Mouse (Mus musculus) myocyte (in vitro differentiated cells): Measurements from ENCODE around the gene Gm36176.

Source experiments
- POLR2A ChIP-seq: IDR thresholded peaks from one replicate; pipeline ENCODE4 v1.6.1; 2011; ENCODE audit warnings: low read depth, mild to moderate bottlenecking, control low read depth, moderate library complexity; ENCODE audit not compliant: insufficient read length
- POLR2AphosphoS2 ChIP-seq: IDR thresholded peaks from one replicate; pipeline ENCODE4 v1.6.1; 2011; ENCODE audit warnings: low read depth, control low read depth; ENCODE audit not compliant: insufficient read length
- TCF12 ChIP-seq: IDR thresholded peaks from one replicate; pipeline ENCODE4 v1.6.1; 2011; ENCODE audit warnings: mild to moderate bottlenecking, control low read depth; ENCODE audit not compliant: poor library complexity, insufficient read depth, severe bottlenecking
- USF1 ChIP-seq: IDR thresholded peaks from one replicate; pipeline ENCODE4 v1.6.1; 2011; ENCODE audit warnings: low read depth, mild to moderate bottlenecking, control low read depth, moderate library complexity

GRCm38 (mm10) chr10:77890987-77891565, 44.5 kb downstream of the Gm36176 start:
- TF ChIP-seq POLR2A (no peak), USF1 (no peak), TCF12 (no peak), POLR2AphosphoS2 (no peak)
